Mouse (Mus musculus): ENCODE results near the gene Ndst2. TPM values are rescaled to one million over a fixed set of nuclear protein-coding genes. Genes with fewer than 3 reads are reported as not detected.

Ndst2 gene
- polyA plus RNA-seq, 1 experiment from 2014 or later, result 35.6 TPM

- Histone ChIP-seq H3K4me3 (ENCODE audit: low read depth, low read length) (peak within 1 kb of the TSS; percentile 83), H3K27ac (ENCODE audit: low read depth) (peak within 1 kb of the TSS; percentile 97), H3K27me3 (ENCODE audit: insufficient read depth, low read length) (no peaks in the 10 kb centered on the region), H3K4me1 (ENCODE audit: insufficient read depth) (peaks cover 10% of the 10 kb centered on the region; the same call in 1 of the 2 replicates), H3K9me3 (ENCODE audit: low read depth, low read length) (no peaks in the 10 kb centered on the region), H3K36me3 (ENCODE audit: insufficient read depth) (peaks cover 59% of the 10 kb centered on the region), H3K9ac (peak within 1 kb of the TSS; percentile 90), H3K4me2 (peak within 1 kb of the TSS; percentile 76)
- under 1% methylated on average over 109 of the region's 111 CpGs for WGBS
- DNase-seq, result peak; percentile 96
- TF ChIP-seq CTCF (IDR thresholded peaks at IDR 0.05; ENCODE audit: low read depth), result no peak
- peak; percentile 95 for ATAC-seq (ENCODE audit: insufficient read depth)
Measured at GRCm38 (mm10) chr14:20694884-20695760, 39.2 kb downstream of the Ndst2 start, which contains the start of gene Fut11. Fut11 (plus strand) TSS chr14:20694968.

GRCm38 (mm10) chr14:20694185-20694883, 40.0 kb downstream of the Ndst2 start:
- Histone ChIP-seq H3K27ac (ENCODE audit: low read depth) (peak overlapping the region; percentile 97), H3K4me3 (ENCODE audit: low read depth, low read length) (peak overlapping the region; percentile 83), H3K36me3 (ENCODE audit: insufficient read depth) (peaks cover 66% of the 10 kb centered on the region), H3K27me3 (ENCODE audit: insufficient read depth, low read length) (no peaks in the 10 kb centered on the region), H3K9me3 (ENCODE audit: low read depth, low read length) (no peaks in the 10 kb centered on the region), H3K4me1 (ENCODE audit: insufficient read depth) (peaks cover 10% of the 10 kb centered on the region; the same call in 1 of the 2 replicates), H3K4me2 (peak overlapping the region; percentile 76), H3K9ac (peak overlapping the region; percentile 90)
- WGBS, result 43% methylated on average over 13 of the region's 13 CpGs
- no peak for TF ChIP-seq CTCF (IDR thresholded peaks at IDR 0.05; ENCODE audit: low read depth)
- DNase-seq (no peak), ATAC-seq (ENCODE audit: insufficient read depth) (peak; percentile 23)

GRCm38 (mm10) chr14:20693589-20694101, 40.7 kb downstream of the Ndst2 start:
- H3K4me3 ChIP-seq (ENCODE audit: low read depth, low read length), result no peak overlapping the region
- DNase-seq (no peak), ATAC-seq (ENCODE audit: insufficient read depth) (no peak)
- H3K36me3 ChIP-seq (ENCODE audit: insufficient read depth), result peaks cover 66% of the 10 kb centered on the region
- 85% methylated on average over 10 of the region's 10 CpGs for WGBS
- no peak overlapping the region for H3K9ac ChIP-seq
- no peak overlapping the region for H3K4me2 ChIP-seq
- no peaks in the 10 kb centered on the region for H3K27me3 ChIP-seq (ENCODE audit: insufficient read depth, low read length)
- no peak for TF ChIP-seq CTCF (IDR thresholded peaks at IDR 0.05; ENCODE audit: low read depth)
- no peaks in the 10 kb centered on the region for H3K9me3 ChIP-seq (ENCODE audit: low read depth, low read length)
- H3K27ac ChIP-seq (ENCODE audit: low read depth), result no peak overlapping the region
- H3K4me1 ChIP-seq (ENCODE audit: insufficient read depth), result peaks cover 10% of the 10 kb centered on the region; the same call in 1 of the 2 replicates

- Histone ChIP-seq H3K27me3 (ENCODE audit: insufficient read depth, low read length) (no peaks in the 10 kb centered on the region), H3K9ac (no peak overlapping the region), H3K27ac (ENCODE audit: low read depth) (no peak overlapping the region), H3K36me3 (ENCODE audit: insufficient read depth) (peaks cover 77% of the 10 kb centered on the region), H3K4me3 (ENCODE audit: low read depth, low read length) (no peak overlapping the region), H3K4me1 (ENCODE audit: insufficient read depth) (peaks cover 8% of the 10 kb centered on the region; the same call in 1 of the 2 replicates), H3K4me2 (no peak overlapping the region), H3K9me3 (ENCODE audit: low read depth, low read length) (no peaks in the 10 kb centered on the region)
- DNase-seq (no peak), ATAC-seq (ENCODE audit: insufficient read depth) (no peak)
- WGBS, result 88% methylated on average over 6 of the region's 6 CpGs
- TF ChIP-seq CTCF (IDR thresholded peaks at IDR 0.05; ENCODE audit: low read depth), result no peak
Measured at GRCm38 (mm10) chr14:20691772-20692171, 42.6 kb downstream of the Ndst2 start.

- Histone ChIP-seq H3K36me3 (ENCODE audit: insufficient read depth) (peaks cover 99% of the 10 kb centered on the region), H3K4me2 (no peak overlapping the region), H3K4me3 (ENCODE audit: low read depth, low read length) (no peak overlapping the region), H3K9me3 (ENCODE audit: low read depth, low read length) (no peaks in the 10 kb centered on the region), H3K9ac (no peak overlapping the region), H3K27ac (ENCODE audit: low read depth) (no peak overlapping the region), H3K27me3 (ENCODE audit: insufficient read depth, low read length) (no peaks in the 10 kb centered on the region), H3K4me1 (ENCODE audit: insufficient read depth) (no peaks in the 10 kb centered on the region)
- DNase-seq, result no peak
- no peak for ATAC-seq (ENCODE audit: insufficient read depth)
- WGBS, result 81% methylated on average over 2 of the region's 2 CpGs
- TF ChIP-seq CTCF (IDR thresholded peaks at IDR 0.05; ENCODE audit: low read depth), result no peak
Measured at GRCm38 (mm10) chr14:20689009-20689408, 45.4 kb downstream of the Ndst2 start.

- H3K4me3 ChIP-seq (ENCODE audit: low read depth, low read length), result no peak overlapping the region
- no peak overlapping the region for H3K4me2 ChIP-seq
- H3K9ac ChIP-seq, result no peak overlapping the region
- no peak for TF ChIP-seq CTCF (IDR thresholded peaks at IDR 0.05; ENCODE audit: low read depth)
- H3K4me1 ChIP-seq (ENCODE audit: insufficient read depth), result no peaks in the 10 kb centered on the region
- H3K36me3 ChIP-seq (ENCODE audit: insufficient read depth), result peaks cover 99% of the 10 kb centered on the region
- ATAC-seq (ENCODE audit: insufficient read depth) (no peak), DNase-seq (no peak)
- WGBS, result 96% methylated on average over 3 of the region's 3 CpGs
- H3K27me3 ChIP-seq (ENCODE audit: insufficient read depth, low read length), result no peaks in the 10 kb centered on the region
- H3K27ac ChIP-seq (ENCODE audit: low read depth), result no peak overlapping the region
- no peaks in the 10 kb centered on the region for H3K9me3 ChIP-seq (ENCODE audit: low read depth, low read length)
Measured at GRCm38 (mm10) chr14:20686576-20686975, 47.8 kb downstream of the Ndst2 start.

- ATAC-seq (ENCODE audit: insufficient read depth) (peak; percentile 52; the same call in 1 of the 2 replicates), DNase-seq (no peak)
- Histone ChIP-seq H3K4me2 (no peak overlapping the region), H3K27me3 (ENCODE audit: insufficient read depth, low read length) (no peaks in the 10 kb centered on the region), H3K4me3 (ENCODE audit: low read depth, low read length) (no peak overlapping the region), H3K9me3 (ENCODE audit: low read depth, low read length) (no peaks in the 10 kb centered on the region), H3K36me3 (ENCODE audit: insufficient read depth) (peaks cover 100% of the 10 kb centered on the region), H3K9ac (no peak overlapping the region), H3K27ac (ENCODE audit: low read depth) (no peak overlapping the region), H3K4me1 (ENCODE audit: insufficient read depth) (no peaks in the 10 kb centered on the region)
- WGBS, result 75% methylated on average over 3 of the region's 3 CpGs
- no peak for TF ChIP-seq CTCF (IDR thresholded peaks at IDR 0.05; ENCODE audit: low read depth)
Measured at GRCm38 (mm10) chr14:20682498-20682897, 51.9 kb downstream of the Ndst2 start.
